Mouse (Mus musculus) frontal cortex, postnatal 25 days (tissue): ENCODE results near the gene Tspyl3.

Experiments
- DNase-seq, 2 experiments: peaks; one replicate each; pipeline ENCODE4 v3.0.0; 2022; ENCODE audit warnings: low spot score in 2 of 2

The Tspyl3 gene

DNA sequence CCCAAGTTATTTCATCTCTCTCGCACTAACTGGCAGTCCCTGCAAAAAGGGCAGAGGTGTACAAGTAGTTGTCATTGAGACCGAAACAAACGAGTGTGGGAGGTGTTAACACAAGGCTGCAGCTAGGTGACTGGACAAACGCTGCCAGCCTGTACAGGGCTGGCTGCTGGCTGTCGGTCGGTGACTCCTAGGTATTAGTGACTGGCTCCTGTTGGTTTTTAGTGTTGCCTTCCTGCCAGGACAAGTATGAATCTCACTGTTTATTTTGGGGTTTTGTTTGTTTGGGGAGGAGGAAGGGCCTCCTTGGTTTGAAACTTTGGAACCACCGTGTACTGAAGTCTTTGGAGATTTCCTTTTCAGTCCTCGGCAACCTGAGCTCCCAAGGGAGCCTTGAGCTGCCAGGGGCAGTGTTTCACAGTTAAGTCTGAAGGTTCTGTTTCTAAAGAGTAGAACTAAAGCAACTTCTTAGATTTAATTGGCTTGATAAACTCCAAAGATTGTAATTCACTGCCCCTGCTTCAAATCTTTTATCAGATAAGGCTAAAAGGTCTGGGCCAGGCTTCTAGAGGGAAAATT, 49.2 kb downstream of the Tspyl3 start:
- no peak for DNase-seq
